Mouse (Mus musculus) layer of hippocampus, postnatal 25 days (tissue): ENCODE results near the gene Naip5. TPM values are rescaled to one million over a fixed set of nuclear protein-coding genes. Genes with fewer than 3 reads are reported as not detected.
"Not testable (repeated sequence)": the region's sequence is repeated elsewhere in the genome, so short reads cannot be mapped to it uniquely, and the experiment has no call there.

ENCODE experiments used
- DNase-seq, 2 experiments: peaks; one replicate each; pipeline ENCODE4 v3.0.0; 2022; ENCODE audit warnings: mixed read lengths in 2 of 2, low spot score in 1 of 2; ENCODE audit errors: extremely low spot score in 1 of 2
- total RNA-seq, 2 experiments: library from RNA; stranded (reverse); gene quantifications; 2 replicates each; pipeline ENCODE4 v1.2.3; 2021

Gene Naip5
- under 1 TPM; 0.30 to 0.49 TPM for total RNA-seq

DNA sequence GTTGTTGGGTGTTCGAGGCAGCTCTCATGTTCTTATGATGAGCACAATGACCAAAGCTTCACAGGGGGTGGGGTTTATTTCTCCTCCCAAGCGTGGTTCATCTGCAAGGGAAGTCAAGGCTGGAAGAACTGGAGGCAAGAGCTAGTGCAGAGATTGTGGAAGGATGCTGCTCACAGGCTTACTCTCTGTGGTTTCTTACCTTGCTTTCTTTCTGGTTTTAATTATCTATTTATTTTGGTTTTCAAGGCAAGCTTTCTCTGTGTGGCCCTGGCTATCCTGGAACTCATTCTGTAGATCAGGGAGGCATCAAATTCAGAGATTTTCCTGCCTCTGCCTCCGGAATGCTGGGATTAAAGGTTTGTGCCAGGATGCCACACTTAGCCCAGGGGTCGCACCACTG is at the start of gene Naip5:
TSS of gene Naip5 (minus strand) at position 101 of the 400 bp plus-strand sequence.
- not testable (repeated sequence) for DNase-seq

DNA sequence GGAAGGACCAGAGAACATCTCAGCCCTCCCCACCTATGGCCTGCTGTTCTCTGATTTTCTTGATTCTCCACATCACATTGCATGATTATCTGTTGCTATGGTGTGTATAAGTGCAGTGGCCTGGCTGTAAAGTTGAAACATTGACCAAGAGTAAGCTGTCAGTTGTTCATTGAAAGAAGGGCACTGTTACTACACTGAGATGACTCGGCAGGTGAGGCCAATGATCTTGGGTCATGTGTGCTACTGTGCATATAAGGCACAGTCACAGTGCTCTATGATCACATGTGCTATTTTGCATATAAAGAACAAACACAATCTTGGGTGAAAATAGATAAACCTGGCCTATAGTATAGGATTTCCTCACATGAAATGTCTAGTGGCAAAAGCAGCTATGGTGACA is 38.5 kb upstream of the Naip5 start:
- DNase-seq = no peak

DNA sequence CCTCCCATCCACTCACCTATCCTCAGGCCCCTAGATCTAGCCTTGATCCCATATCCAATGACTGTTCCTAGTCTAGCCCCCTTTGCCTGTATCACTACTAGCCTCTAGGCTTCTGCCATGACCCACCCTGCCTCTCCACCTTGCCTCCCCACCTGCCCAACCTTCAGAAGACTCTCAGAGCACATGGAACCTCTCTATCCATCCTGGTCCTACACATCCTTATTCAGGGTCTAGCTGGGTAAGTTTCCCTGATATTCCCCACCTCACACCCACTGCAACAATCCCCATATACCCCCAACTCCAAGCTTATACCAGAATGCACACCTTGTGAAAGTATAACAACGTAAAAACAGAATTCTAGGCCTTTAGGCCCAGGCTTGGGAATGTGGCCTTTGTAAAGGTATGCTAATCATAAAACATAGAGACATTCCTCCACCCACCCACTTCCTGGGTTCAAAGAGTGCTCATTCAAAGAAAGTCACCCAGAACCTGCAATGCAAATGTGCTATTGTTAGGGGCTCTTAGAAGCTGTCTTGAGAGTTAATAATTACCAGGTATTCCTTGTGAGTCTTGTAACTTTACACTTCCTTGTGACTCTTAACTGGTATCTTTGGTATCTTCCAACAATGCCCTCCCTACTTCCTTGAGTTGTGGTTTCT is 25.5 kb upstream of the Naip5 start:
- DNase-seq = not testable (repeated sequence)

DNA sequence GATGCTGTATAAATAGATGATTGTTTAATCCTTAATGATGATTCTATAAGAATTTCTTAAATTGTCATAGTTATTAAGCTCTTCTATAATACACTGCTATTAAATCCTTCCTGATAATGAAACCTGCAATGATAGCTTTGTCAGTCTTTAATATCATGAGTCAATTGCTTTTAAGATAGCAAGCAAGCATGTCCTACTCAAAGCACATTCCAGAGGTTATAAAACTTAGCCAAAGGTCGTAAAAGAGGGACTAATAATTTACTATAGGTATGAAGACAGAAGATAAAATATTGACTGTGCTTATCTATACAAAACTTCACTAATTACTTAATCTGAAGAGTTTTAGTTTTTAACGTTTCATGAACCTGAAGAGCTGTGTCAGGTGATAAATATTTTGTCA is 10.9 kb upstream of the Naip5 start:
- not testable (repeated sequence) for DNase-seq

DNA sequence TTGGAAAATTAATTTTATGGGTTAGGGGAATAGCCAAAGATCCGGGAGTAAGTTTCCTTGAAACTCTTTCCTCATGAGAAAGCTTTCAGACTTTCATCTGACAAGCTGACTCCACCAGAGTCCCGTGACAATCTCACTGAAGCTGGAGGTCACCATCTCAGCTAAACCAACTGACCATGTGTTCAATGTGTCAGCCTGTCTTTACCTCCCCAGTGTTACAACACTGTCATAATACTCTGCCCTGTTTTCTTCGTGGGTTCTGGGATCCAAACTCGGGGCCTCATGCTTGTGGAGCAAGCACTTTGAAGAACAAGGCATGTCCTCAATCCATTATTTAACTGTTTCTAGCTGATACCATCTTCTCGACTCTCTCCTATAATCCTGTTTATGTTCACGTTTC is 9.8 kb upstream of the Naip5 start:
- DNase-seq = not testable (repeated sequence)

GRCm38 (mm10) chr13:100251897-100252296 is 5.8 kb upstream of the Naip5 start:
- DNase-seq = not testable (repeated sequence)

DNA sequence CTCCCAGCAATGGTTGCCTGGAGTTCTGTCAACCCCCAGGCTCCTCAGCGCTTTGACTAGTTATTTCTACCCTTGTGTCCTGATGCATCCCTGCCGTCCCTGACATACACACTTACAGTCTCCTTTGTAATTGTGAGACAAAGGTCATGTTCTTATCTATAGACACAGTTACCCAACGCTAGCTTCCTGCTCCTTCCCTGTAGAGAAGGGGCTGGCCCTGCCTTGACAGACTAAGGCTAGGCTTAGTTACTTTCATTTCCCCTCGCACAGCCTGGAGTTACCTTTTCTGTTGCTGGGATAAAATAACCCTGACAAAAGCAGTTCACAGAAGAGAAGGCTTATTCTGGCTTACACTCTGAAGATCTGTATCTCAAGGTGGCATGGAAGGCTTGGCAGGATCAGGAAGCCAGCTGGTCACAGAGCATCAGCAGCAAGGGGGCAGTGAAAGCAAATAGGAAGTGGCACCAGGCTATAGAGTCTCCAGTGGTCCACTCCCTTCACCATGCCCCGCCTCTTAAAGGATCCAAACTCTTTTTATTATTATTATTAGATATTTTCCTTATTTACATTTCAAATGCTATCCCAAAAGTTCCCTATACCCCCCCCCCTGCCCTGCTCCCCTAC is 885 bp upstream of the Naip5 start:
- not testable (repeated sequence) for DNase-seq

GRCm38 (mm10) chr13:100243702-100244101 is 2.4 kb downstream of the Naip5 start:
- DNase-seq = no peak

GRCm38 (mm10) chr13:100213683-100214082 is 32.4 kb downstream of the Naip5 start:
- DNase-seq = not testable (repeated sequence)

- peak in 1 of 2 experiments; percentile 3 for DNase-seq
Observed at GRCm38 (mm10) chr13:100210540-100210939, 35.6 kb downstream of the Naip5 start.

DNA sequence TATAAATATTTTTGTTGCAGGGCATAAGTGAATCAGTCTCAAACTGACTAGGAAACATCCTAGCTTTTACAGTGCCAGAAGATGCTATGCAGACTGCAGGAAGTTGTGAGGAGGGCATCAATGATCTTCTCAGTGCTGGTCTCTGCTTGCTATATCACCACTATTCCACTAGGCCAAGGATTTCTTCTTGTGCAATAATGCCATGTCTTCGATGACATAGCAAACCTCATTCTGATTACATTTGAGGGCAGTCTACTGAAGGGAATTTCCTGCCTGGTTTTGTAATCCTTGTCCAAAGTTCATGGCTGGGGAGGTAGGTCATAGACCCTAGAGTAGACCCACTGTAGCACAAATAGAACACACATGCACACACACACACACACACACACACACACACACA is 42.8 kb downstream of the Naip5 start:
- no peak for DNase-seq

DNA sequence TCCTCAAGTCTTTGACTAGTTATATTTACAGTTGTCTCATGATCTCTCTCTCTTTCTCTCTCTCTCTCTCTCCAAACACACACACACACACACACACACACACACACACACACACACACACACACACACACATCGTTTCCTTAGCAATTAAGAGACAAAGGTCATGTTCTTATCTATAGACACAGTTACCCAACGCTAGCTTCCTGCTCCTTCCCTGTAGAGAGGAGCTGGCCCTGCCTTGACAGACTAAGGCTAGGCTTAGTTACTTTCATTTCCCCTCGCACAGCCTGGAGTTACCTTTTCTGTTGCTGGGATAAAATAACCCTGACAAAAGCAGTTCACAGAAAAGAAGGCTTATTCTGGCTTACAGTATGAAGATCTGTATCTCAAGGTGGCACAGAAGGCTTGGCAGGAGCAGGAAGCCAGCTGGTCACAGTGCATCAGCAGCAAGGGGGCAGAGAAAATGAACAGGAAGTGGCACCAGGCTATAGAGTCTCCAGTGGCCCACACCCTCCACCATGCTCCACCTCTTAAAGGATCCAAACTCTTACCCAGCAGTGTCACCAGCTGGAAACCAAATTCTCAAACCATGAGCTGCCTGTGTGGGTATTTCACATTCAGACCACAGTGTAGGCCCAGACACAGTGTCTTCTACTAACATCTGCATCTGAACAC is 44.3 kb downstream of the Naip5 start, which contains the start of gene Naip2:
TSS of gene Naip2 (minus strand) at position 434 of the 675 bp plus-strand sequence.
- DNase-seq = not testable (repeated sequence)

- DNase-seq = no peak
Observed at GRCm38 (mm10) chr13:100200778-100201177, 45.3 kb downstream of the Naip5 start.

- DNase-seq = no peak
Observed at GRCm38 (mm10) chr13:100195421-100195820, 50.7 kb downstream of the Naip5 start.

DNA sequence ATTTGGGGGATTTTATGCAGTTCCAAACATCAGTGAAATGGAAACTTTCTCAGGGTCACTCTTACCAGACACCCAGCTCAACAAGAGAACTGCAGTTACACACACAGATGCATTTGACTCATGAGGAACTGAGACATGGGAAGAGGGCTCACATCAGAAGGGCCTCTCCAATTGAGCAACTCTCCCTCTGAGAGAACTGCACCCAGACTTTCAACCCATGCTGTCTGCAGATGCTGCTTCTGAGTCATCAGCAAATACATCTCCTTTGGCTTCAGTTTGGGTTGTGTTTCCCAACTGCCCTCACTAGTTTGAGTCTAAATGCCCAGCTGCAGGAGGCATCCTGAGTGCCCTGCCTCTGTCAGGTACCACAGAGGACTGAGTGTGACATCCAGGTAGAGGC is 63.0 kb downstream of the Naip5 start:
- DNase-seq = not testable (repeated sequence)

- peak in 1 of 2 experiments; percentile 5 for DNase-seq
Observed at GRCm38 (mm10) chr13:100174360-100174759, 71.8 kb downstream of the Naip5 start.

DNA sequence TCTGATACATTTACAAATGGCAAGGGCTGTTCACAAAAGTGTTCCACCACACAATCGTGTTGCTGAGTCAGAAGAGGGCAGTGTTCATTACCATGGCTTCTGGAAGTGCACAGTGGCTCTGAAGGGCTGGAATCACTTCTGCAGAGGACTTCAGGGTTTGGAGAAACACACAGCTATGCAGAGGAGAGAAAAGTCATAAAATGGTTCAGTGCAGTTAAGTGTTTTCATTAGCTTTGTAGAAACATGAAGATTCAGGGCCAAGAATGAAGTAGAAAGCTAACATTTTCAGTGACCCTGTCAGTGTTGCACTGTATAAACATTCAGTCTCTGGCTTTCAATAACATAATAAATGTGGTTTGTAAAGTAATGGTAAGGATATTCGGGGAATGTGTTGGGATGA is 79.7 kb downstream of the Naip5 start:
- DNase-seq = not testable (repeated sequence)

DNA sequence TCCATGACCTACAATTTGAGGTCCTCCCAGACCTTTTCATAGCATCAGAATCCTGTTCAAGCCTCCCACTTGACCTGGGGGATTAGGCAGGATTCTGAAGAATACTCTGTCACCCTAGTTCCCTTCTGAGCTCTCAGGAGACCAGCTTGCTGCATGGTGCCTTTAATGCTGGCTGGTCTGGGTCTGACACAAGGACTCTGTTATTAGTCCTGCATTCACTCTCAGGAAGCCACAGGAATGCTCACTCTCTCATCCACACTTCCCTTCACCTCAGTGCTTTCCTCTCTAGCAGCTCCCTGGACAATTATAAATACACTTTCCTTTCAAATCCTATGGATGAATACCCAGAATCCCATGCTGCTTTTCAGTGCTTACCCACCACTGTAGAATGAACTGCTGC is 83.7 kb downstream of the Naip5 start:
- not testable (repeated sequence) for DNase-seq
